Mouse (Mus musculus) kidney, adult 2 months (tissue): Measurements from ENCODE around the gene Slc2a5.

Experiments
- CTCF ChIP-seq: fragments of 200-500 bp; conservative IDR thresholded peaks from 2 replicates; pipeline ENCODE4 v1.5.1; 2011; ENCODE audit warnings: low read depth, mild to moderate bottlenecking, control low read depth, low read length, moderate library complexity, mixed read lengths; ENCODE audit not compliant: insufficient read depth, insufficient read length
- POLR2A ChIP-seq: fragments of 200-500 bp; IDR thresholded peaks from one replicate; pipeline ENCODE4 v1.6.1; 2011; ENCODE audit warnings: low read depth, low read length, control low read depth

DNA sequence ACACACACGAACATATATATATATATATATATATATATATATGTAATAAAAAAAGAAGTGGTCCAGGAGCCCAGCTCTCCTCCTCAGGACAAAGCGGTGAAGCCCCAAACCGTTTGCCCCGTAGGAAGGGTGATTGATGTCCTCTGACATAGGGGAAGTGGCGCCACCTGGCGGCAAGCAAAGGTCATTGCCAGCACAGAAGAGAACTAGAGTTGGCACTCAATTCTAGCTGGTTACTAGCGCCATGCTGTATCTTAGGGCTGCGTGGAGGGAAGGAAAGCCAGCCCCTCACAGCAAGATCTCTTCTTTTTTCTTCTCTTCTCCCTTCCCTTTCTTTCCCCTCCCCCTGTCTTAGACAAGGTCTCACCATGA, 46.0 kb upstream of the Slc2a5 start:
- TF ChIP-seq CTCF: peak; percentile 94
- no peak for TF ChIP-seq POLR2A
